Mouse (Mus musculus): ENCODE measurements around the gene Pip4k2c.
A peak's percentile ranks its signal among the peaks of the same experiment; 100 is the strongest.

Pip4k2c gene

DNA sequence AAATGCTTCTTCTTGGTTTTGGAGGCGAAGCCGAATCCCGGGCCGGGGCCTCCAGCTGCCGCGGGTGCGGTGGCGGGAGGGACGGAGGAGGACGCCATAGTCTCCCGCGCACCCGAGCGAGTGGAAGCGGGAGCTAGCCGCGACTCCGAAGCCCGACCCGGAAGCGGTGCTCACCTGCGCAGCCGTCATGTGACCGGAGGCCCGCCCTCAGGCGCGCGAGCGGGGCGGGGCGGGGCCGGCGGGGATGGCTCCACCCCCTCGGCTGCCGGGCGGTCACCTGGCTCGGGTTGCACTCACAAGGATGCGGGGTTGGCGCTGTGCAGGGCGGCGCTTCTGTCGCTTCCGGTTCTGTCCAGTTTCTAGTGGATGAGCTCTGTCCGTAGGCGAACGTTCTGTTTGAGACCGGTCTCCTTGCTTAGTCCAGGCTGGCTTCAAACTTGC lies at the start of gene Pip4k2c:
Gene Pip4k2c (minus strand): TSS at position 172 of the 441 bp plus-strand sequence.
- DNase-seq, result peak; percentile 93

- DNase-seq, result no peak
Observed at GRCm38 (mm10) chr10:127258489-127258888, 47.1 kb upstream of the Pip4k2c start.

DNA sequence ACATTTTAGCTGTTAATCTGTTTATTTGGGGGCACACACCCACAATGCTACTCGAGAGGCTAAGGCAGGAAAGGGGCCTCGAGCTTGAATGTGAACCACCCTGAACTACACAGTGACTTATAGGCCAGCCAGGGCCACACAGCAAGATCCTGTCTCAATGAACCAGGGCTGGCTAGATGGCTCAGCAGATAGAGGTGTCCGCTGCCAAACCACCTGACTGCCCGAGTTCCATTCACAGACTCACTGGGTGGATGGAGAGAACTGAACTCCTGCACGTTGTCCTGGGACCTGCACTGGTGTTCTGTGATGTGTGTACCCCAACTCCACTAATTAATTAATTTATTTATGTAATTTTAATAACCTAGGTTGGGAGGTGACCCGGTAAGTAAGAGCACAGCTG lies 46.4 kb upstream of the Pip4k2c start:
- no peak for DNase-seq

GRCm38 (mm10) chr10:127255625-127256345 lies 44.4 kb upstream of the Pip4k2c start:
- DNase-seq, result no peak

DNA sequence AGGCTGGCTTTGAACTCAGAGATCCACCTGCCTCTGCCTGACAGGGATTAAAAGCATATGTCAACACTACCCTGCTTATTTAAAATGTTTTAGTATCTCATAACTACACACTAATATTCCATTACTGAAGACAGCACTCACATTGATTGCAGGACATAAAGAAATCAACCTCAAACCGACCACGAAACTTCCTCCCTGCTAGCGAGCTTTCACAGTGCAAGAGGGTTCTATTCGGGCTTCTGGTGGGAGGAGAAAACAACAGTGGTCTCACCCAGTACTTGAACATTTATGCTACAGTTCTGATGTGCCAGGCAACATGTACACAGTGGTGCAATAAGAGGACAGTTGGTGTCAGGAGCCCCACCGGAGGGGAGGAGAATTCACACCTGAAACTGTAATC lies 39.4 kb upstream of the Pip4k2c start:
- DNase-seq, result no peak

GRCm38 (mm10) chr10:127238241-127238824 lies 26.9 kb upstream of the Pip4k2c start:
- no peak for DNase-seq

GRCm38 (mm10) chr10:127236541-127236940 lies 25.2 kb upstream of the Pip4k2c start:
- no peak for DNase-seq

- DNase-seq, result no peak
Observed at GRCm38 (mm10) chr10:127233141-127233540, 21.8 kb upstream of the Pip4k2c start.

DNA sequence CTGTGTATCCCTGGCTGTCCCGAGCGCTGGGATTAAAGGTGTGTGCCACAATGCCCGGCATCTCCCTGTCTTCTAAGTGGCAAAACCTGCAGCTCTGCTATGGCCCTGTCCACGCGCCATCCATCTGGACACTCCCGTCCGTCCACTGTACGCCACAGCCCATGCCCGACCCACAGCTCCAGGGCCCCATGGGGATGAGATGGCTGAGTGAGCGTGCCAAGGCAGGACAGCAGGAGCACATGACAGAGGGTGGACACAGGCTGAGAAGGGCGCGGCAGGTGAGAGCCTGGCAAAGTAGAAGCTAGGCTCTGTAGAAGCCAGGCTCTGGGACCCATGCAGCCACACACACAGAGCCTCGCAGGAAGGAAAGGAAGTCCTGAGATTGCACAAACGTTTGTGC lies 20.4 kb upstream of the Pip4k2c start:
- no peak for DNase-seq

DNA sequence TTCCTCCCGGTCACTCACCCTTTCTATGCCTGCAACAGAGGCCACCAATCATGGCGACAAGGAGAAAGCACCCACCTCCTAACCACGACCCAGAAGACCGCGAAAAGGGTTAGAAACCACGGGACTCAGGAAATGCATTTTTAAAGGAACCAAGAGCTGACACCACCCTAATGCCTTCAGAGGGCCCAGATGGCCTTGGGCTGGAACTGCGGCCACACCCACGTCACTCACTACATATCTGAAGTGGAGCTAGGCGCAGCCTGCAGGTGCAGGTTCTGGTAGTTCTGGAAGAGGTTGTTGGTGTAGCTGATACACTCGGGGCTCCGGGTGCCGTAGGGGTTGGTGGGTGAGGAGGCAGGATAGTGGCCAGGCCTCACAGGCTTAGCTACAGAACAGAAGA lies 19.3 kb upstream of the Pip4k2c start:
- no peak for DNase-seq

- peak; percentile 21 for DNase-seq
Observed at GRCm38 (mm10) chr10:127228897-127229296, 17.5 kb upstream of the Pip4k2c start.

- DNase-seq, result peak; percentile 19
Observed at GRCm38 (mm10) chr10:127227163-127227562, 15.8 kb upstream of the Pip4k2c start.

DNA sequence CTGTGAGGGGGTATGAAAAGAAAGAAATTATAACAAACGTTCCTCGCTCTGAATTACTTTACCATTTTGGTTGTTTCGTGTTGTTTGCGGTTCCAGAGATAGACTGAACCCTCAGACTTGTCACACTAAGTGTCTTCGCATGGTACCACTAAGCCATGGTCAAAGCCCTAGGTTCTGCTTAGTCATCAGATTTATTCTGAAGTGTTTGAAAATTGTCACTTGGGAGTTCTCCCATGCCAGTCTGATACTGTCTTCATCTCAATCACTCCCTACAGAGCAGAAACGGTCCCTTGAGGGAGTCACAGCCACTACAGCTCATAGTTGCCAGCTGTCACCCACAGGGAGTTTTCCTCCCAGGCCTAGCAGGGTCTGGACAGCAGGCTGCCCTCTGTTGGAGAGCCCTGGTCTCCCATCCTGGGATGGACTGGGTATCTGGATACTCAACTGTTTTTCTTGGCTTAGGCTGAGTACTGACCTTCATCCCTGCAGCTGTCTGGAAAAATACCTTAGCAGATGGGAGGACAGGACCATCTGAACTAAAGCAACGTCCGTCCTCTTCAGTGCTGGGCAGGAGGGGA lies 15.0 kb upstream of the Pip4k2c start:
- DNase-seq, result peak; percentile 31

DNA sequence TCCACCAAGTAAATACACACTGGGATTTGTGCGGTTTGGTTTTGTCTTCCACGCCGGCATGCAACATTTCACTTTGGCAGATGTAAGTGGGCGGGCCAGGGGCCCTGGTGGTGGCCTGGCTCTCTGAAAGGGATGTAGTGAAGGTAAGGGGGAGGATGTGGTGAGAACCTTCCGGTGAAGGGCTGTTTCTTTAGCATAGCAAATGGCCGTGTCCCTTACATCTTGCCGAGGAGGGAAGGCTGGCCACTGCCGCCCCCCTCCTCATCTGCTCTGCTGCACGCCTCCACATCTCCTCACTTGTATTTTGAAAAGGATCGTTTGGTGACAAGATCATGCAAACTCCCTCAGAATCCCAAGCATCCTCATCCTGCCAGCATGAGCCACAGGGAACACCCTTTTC lies 14.3 kb upstream of the Pip4k2c start:
- DNase-seq, result peak; percentile 47

- DNase-seq, result no peak
Observed at GRCm38 (mm10) chr10:127225213-127225612, 13.8 kb upstream of the Pip4k2c start.

DNA sequence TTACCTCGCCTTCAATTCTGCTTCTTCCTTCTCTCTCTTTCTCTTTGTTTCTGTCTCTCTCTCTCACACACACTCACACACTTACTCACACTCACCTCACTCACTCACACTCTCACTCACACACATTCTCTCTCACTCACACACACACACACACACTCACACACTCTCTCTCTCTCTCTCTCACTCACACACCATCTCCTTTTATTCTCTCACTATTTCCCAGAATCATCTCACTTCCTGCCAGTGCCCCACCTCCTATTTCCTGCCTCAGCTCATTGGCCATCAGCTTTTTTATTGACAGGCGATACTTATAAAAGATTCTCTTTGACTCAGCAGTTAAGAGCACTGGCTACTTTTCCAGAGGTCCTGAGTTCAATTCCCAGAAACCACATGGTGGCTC lies 7.0 kb upstream of the Pip4k2c start:
- DNase-seq, result no peak

GRCm38 (mm10) chr10:127217177-127217576 lies 5.8 kb upstream of the Pip4k2c start:
- DNase-seq, result no peak

DNA sequence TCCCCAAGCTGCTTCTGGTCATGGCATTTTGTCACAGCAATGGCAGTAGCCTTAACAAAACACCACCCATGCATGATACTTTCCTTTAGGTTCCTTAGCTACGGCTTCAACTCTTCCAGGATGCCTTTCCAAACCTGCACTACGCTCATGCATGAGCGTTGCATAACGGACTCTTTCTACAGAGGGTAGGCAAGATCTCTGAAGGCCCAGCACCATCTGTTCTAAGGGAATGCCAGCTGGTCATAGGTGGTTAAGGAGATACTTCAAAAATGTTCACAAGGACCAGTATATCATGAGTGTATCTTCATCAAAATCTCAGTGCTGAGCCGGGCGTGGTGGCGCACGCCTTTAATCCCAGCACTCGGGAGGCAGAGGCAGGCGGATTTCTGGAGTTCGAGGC lies 5.1 kb upstream of the Pip4k2c start:
- DNase-seq, result no peak

GRCm38 (mm10) chr10:127214422-127214803 lies 3.0 kb upstream of the Pip4k2c start:
- DNase-seq, result no peak

- DNase-seq, result no peak
Observed at GRCm38 (mm10) chr10:127213704-127214421, 2.5 kb upstream of the Pip4k2c start.

DNA sequence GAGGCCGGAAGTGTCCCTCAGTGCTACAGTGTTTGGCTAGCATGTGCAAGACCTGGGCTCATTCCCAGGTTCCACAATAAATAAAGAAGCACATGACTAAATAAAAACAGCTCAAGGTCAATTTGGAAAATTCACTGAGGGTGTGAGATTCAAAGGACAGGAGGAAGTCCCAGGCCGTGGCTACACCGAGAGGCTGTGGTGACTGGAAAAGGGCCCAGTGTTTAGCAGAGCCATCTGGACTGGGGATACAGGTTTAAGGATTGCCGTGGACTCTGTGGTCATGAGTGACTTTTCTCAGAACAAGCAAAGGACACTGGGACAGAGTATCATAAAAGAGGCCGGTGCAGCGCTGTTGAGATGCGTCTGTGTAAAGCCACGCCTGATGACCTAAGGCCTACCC lies 1.9 kb upstream of the Pip4k2c start:
- DNase-seq, result no peak

- no peak for DNase-seq
Observed at GRCm38 (mm10) chr10:127210961-127211405, 402 bp downstream of the Pip4k2c start.

GRCm38 (mm10) chr10:127209928-127210570 lies 1.3 kb downstream of the Pip4k2c start:
- no peak for DNase-seq

All from right cerebral cortex, postnatal 25 days (tissue).